Mouse (Mus musculus) cortical plate, adult 2 months (tissue): Measurements from ENCODE around the gene Sec31b.

Source experiments
- CTCF ChIP-seq: fragments of 200-500 bp; IDR thresholded peaks from 2 replicates; pipeline ENCODE4 v1.5.1; 2011; ENCODE audit warnings: mild to moderate bottlenecking, control low read depth, low read length; ENCODE audit not compliant: insufficient read depth; ENCODE audit errors: extremely low read depth
- POLR2A ChIP-seq: fragments of 200-500 bp; IDR thresholded peaks from 2 replicates; pipeline ENCODE4 v1.6.1; 2011; ENCODE audit warnings: mild to moderate bottlenecking, low read length, control low read depth; ENCODE audit not compliant: insufficient read depth; ENCODE audit errors: extremely low read depth

- TF ChIP-seq CTCF (no peak), POLR2A (no peak)
Observed at GRCm38 (mm10) chr19:44588036-44588435, 42.4 kb upstream of the Sec31b start.
